Mouse (Mus musculus): ENCODE measurements around the gene Chchd5. TPM values are rescaled to one million over a fixed set of nuclear protein-coding genes. Genes with fewer than 3 reads are reported as not detected.

Chchd5 gene
- polyA plus RNA-seq, 1 experiment from 2014 or later, result 22.5 TPM

Other genes with a start within 250 kb of the Chchd5 start
- 10.5 and 11.3 TPM in 2 replicates for gene Zc3h8, start 185.6 kb upstream of the Chchd5 start, polyA plus RNA-seq (2015; fragmentation: Nextera tagmentation; extraction: Ambion mirVana)
- gene Zc3h6, start 162.3 kb upstream of the Chchd5 start, polyA plus RNA-seq (2015; fragmentation: Nextera tagmentation; extraction: Ambion mirVana), result 4.8 and 5.4 TPM in 2 replicates
- 24.4 and 26.3 TPM in 2 replicates for gene Gm10762, start 162.0 kb upstream of the Chchd5 start, polyA plus RNA-seq (2015; fragmentation: Nextera tagmentation; extraction: Ambion mirVana)
- 0.25 and 0.36 TPM in 2 replicates for gene Vinac1, start 81.5 kb upstream of the Chchd5 start, polyA plus RNA-seq (2015; fragmentation: Nextera tagmentation; extraction: Ambion mirVana)
- gene Ttl, start 63.8 kb upstream of the Chchd5 start, polyA plus RNA-seq (2015; fragmentation: Nextera tagmentation; extraction: Ambion mirVana), result 31.7 and 32.4 TPM in 2 replicates
- 17.8 and 19.5 TPM in 2 replicates for gene Polr1b, start 28.7 kb upstream of the Chchd5 start, polyA plus RNA-seq (2015; fragmentation: Nextera tagmentation; extraction: Ambion mirVana)
- 58.8 TPM in 2 replicates for gene Slc20a1, start 69.1 kb downstream of the Chchd5 start, polyA plus RNA-seq (2015; fragmentation: Nextera tagmentation; extraction: Ambion mirVana)
- 22.2 and 24.3 TPM in 2 replicates for gene Ckap2l, start 167.5 kb downstream of the Chchd5 start, polyA plus RNA-seq (2015; fragmentation: Nextera tagmentation; extraction: Ambion mirVana)
- 0.26 and 0.29 TPM in 2 replicates for gene Il1a, start 180.3 kb downstream of the Chchd5 start, polyA plus RNA-seq (2015; fragmentation: Nextera tagmentation; extraction: Ambion mirVana)
- not detected in 2 replicates for gene Il1b, start 241.4 kb downstream of the Chchd5 start, polyA plus RNA-seq (2015; fragmentation: Nextera tagmentation; extraction: Ambion mirVana)